Mouse (Mus musculus): ENCODE measurements around the gene Gm28551. TPM values are rescaled to one million over a fixed set of nuclear protein-coding genes. Genes with fewer than 3 reads are reported as not detected.

Gene Gm28551
- polyA plus RNA-seq, 1 experiment from 2014 or later = 0.82 TPM

DNA sequence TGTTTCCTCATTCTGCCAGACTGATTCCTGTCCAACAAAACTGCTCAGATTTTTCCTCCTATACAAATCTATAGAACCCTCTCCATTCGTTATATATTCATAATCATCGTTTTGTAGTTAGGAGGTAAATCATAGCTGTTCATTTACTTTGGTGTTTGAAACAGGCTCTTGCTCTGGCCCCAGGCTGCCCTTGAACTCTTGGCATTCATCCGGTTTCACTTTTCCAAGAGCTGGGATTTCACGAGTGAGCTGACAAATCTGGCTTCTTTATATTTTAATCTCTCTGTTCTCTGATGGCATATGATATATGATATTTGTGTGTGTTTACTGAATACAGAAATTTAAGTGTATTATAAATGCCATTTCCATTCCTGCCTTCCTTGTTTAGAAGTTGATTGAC lies 52.0 kb downstream of the Gm28551 start:
- no peak overlapping the region for H3K4me2 ChIP-seq
- peaks cover 6% of the 10 kb centered on the region; the same call in 1 of the 2 replicates for H3K4me1 ChIP-seq (ENCODE audit: control insufficient read depth, insufficient read depth, low read length)
- 94% methylated on average over 4 of the region's 4 CpGs for WGBS
- ATAC-seq (ENCODE audit: low FRiP score) = no peak
- H3K27me3 ChIP-seq (ENCODE audit: control insufficient read depth, insufficient read depth, low read length) = no peaks in the 10 kb centered on the region
- no peak overlapping the region for H3K4me3 ChIP-seq (ENCODE audit: low read depth, low read length)
- no peak overlapping the region for H3K9ac ChIP-seq (ENCODE audit: low read length)
- H3K36me3 ChIP-seq (ENCODE audit: control insufficient read depth, insufficient read depth, low read length) = no peaks in the 10 kb centered on the region
- no peak for DNase-seq (ENCODE audit: low spot score, missing footprints)
- no peaks in the 10 kb centered on the region for H3K9me3 ChIP-seq (ENCODE audit: control insufficient read depth, low read length)
- H3K27ac ChIP-seq (ENCODE audit: low read depth, low read length) = no peak overlapping the region

DNA sequence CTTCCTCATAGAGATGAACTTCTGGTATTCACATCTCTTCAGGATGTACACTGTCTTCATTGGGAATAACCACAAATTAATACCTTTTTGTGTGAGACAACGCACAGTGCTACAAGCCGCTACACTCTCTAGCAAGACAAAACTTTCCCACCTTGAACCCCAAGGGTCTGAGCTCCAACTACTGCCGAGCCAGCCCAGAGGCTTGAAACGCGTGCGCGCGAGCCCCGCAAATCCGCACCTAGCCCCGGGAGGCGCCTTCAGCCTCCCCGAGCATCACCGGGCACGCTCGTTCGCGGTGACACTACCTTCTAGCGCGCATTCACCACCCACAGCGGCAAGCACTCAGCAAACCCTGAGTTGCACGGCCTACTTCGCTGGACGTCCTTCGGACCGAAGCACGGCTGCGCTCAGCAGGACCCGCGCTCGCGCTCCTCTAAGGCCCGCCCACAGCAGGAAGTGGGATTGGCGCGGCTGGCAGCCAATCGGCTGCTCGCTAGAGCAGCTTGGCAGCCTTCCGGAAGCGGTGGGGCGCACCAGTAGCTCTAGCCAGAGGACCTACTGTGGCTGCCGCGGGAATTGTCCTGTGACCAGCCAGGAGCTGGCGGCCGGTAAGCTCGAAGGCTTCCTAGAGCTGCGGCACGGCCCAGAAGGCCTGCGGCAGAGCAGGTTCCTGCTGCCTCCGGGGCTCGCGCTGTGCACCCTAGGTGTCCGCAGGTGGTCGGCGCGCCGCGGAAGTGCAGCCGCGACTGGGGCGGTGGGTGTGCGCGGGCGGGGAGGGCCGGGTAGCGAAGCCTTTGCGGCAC lies 55.7 kb downstream of the Gm28551 start, which contains the start of the genes Pms1, Ormdl1 and Gm28778:
TSS of gene Pms1 (minus strand) at position 438 of the 803 bp plus-strand sequence.
TSS of gene Ormdl1 (plus strand) at position 515 of the 803 bp plus-strand sequence.
TSS of gene Gm28778 (plus strand) at position 531 of the 803 bp plus-strand sequence.
- Histone ChIP-seq H3K9me3 (ENCODE audit: control insufficient read depth, low read length) (no peaks in the 10 kb centered on the region), H3K36me3 (ENCODE audit: control insufficient read depth, insufficient read depth, low read length) (no peaks in the 10 kb centered on the region), H3K9ac (ENCODE audit: low read length) (peak within 1 kb of the TSS; percentile 89), H3K27ac (ENCODE audit: low read depth, low read length) (peak within 1 kb of the TSS; percentile 67), H3K4me2 (peak within 1 kb of the TSS; percentile 67), H3K4me1 (ENCODE audit: control insufficient read depth, insufficient read depth, low read length) (peaks cover 6% of the 10 kb centered on the region; the same call in 1 of the 2 replicates), H3K27me3 (ENCODE audit: control insufficient read depth, insufficient read depth, low read length) (no peaks in the 10 kb centered on the region), H3K4me3 (ENCODE audit: low read depth, low read length) (peak within 1 kb of the TSS; percentile 74)
- DNase-seq (ENCODE audit: low spot score, missing footprints) (peak; percentile 99), ATAC-seq (ENCODE audit: low FRiP score) (peak; percentile 100)
- under 1% methylated on average over 66 of the region's 66 CpGs for WGBS

DNA sequence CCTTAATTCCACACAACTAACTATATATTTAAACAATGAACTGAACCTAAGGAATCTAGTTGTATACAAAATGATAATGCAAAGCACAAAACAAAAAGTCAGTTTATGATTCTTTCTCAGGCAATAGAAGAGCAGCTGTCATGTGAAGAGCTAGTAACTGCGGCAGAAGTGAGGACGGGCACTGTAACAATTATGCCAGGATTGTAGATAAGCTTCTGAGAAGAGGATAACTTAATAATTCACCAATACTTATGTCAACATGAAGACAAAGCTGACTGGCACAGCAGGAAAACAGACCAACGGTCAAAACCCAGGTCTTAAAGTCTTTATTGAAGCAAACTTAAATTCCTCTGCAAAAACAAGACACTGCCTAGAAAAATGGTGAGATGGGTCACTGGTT lies 61.3 kb downstream of the Gm28551 start:
- Histone ChIP-seq H3K4me2 (no peak overlapping the region), H3K9ac (ENCODE audit: low read length) (no peak overlapping the region), H3K27me3 (ENCODE audit: control insufficient read depth, insufficient read depth, low read length) (no peaks in the 10 kb centered on the region), H3K4me3 (ENCODE audit: low read depth, low read length) (no peak overlapping the region), H3K9me3 (ENCODE audit: control insufficient read depth, low read length) (no peaks in the 10 kb centered on the region), H3K27ac (ENCODE audit: low read depth, low read length) (no peak overlapping the region), H3K36me3 (ENCODE audit: control insufficient read depth, insufficient read depth, low read length) (no peaks in the 10 kb centered on the region), H3K4me1 (ENCODE audit: control insufficient read depth, insufficient read depth, low read length) (no peaks in the 10 kb centered on the region)
- no peak for DNase-seq (ENCODE audit: low spot score, missing footprints)
- WGBS = 90% methylated on average over 3 of the region's 3 CpGs
- ATAC-seq (ENCODE audit: low FRiP score) = no peak

Other genes with a start within 250 kb of the Gm28551 start
- gene 1700019A02Rik, start 165.0 kb downstream of the Gm28551 start, polyA plus RNA-seq (2014; fragmentation: Nextera tagmentation; extraction: Ambion mirVana) = 0.30 TPM in 1 of 2 replicates, not detected in the other
- gene Pms1, start 55.6 kb downstream of the Gm28551 start, polyA plus RNA-seq (2014; fragmentation: Nextera tagmentation; extraction: Ambion mirVana) = 22.5 and 25.6 TPM in 2 replicates
- 104 and 111 TPM in 2 replicates for gene Ormdl1, start 55.6 kb downstream of the Gm28551 start, polyA plus RNA-seq (2014; fragmentation: Nextera tagmentation; extraction: Ambion mirVana)
- not detected in 2 replicates for gene Gm28778, start 55.6 kb downstream of the Gm28551 start, polyA plus RNA-seq (2014; fragmentation: Nextera tagmentation; extraction: Ambion mirVana)
- gene Osgepl1, start 39.0 kb downstream of the Gm28551 start, polyA plus RNA-seq (2014; fragmentation: Nextera tagmentation; extraction: Ambion mirVana) = 33.6 and 35.7 TPM in 2 replicates
- 5.9 TPM in 1 of 2 replicates, not detected in the other for gene Asdurf, start within 50 bp of the Gm28551 start, polyA plus RNA-seq (2014; fragmentation: Nextera tagmentation; extraction: Ambion mirVana)
- gene Asnsd1, start 85 bp upstream of the Gm28551 start, polyA plus RNA-seq (2014; fragmentation: Nextera tagmentation; extraction: Ambion mirVana) = 107 and 127 TPM in 2 replicates

Measured in midbrain, embryonic 11.5 days (tissue).